Mouse (Mus musculus) kidney, embryonic 16.5 days (tissue): ENCODE results near the gene Cttn. TPM values are rescaled to one million over a fixed set of nuclear protein-coding genes. Genes with fewer than 3 reads are reported as not detected.

ENCODE experiments used
- ATAC-seq: fragments of 200-750 bp; cut with Nextera tagmentation; 2 replicates; pipeline ENCODE4 v1.8.0; 2017; ENCODE audit warnings: moderate TSS enrichment; ENCODE audit not compliant: low FRiP score, low TSS enrichment
- H3K27ac ChIP-seq: fragments of 300-500 bp; sonication (generic); 2 replicates; pipeline ENCODE4 v1.5.1; 2014; ENCODE audit warnings: low read length
- H3K27me3 ChIP-seq: fragments of 300-500 bp; sonication (generic); 2 replicates; pipeline ENCODE4 v1.6.1; 2014; ENCODE audit warnings: low read length, control low read depth, mixed read lengths; ENCODE audit not compliant: insufficient read depth
- H3K36me3 ChIP-seq: fragments of 300-500 bp; sonication (generic); 2 replicates; pipeline ENCODE4 v1.6.1; 2014; ENCODE audit warnings: low read length, control low read depth, mixed read lengths; ENCODE audit not compliant: insufficient read depth
- H3K4me1 ChIP-seq: fragments of 300-500 bp; sonication (generic); 2 replicates; pipeline ENCODE4 v1.6.1; 2014; ENCODE audit warnings: low read length, control low read depth, mixed read lengths; ENCODE audit not compliant: insufficient read depth
- H3K4me2 ChIP-seq: fragments of 300-500 bp; sonication (generic); replicated peaks from 2 replicates; pipeline ENCODE4 v1.6.1; 2014; ENCODE audit warnings: low read depth, low read length
- H3K4me3 ChIP-seq: fragments of 300-500 bp; sonication (generic); 2 replicates; pipeline ENCODE4 v1.5.1; 2014; ENCODE audit warnings: mild to moderate bottlenecking, low read length
- H3K9ac ChIP-seq: fragments of 300-500 bp; sonication (generic); replicated peaks from 2 replicates; pipeline ENCODE4 v1.6.1; 2014; ENCODE audit warnings: low read length
- H3K9me3 ChIP-seq: fragments of 300-500 bp; sonication (generic); 2 replicates; pipeline ENCODE4 v1.6.1; 2016; ENCODE audit warnings: low read length, control low read depth
- WGBS: fragments of 180-500 bp; shearing (Covaris S2); extraction: QIAGEN DNeasy Blood & Tissue Kit; methylation state at CpG from one replicate; pipeline ENCODE4 v1.1.7; 2014; 5-methylcytosine and 5-hydroxymethylcytosine counted together
- polyA plus RNA-seq: library from polyadenylated mRNA; unstranded; fragments of >200 nt; fragmentation: Nextera tagmentation; extraction: Ambion mirVana; gene quantifications from 2 replicates; pipeline ENCODE4 v1.2.1, GENCODE M21; 2015

Gene Cttn
- polyA plus RNA-seq, 1 experiment from 2014 or later: 199 TPM

DNA sequence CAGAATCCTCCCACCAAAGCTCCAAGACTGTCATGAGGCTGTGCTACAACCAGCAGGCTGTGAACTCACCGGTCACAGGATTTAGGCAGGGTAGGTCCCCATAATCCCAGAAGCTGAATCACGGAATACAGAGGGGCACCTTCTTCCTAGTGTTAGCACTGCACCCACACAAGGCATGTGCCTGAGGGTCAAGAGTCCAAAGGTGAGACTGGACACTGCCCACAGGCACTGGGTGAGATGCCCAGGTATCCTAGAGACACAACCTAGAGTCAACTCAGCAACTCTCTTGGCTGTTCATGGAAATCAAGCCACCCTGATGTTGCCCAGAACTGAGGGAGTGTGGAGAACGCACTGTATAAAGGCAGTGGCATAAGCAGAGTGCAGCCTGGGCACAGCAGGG is 44.2 kb downstream of the Cttn start:
- WGBS: 82% methylated on average over 3 of the region's 3 CpGs
- Histone ChIP-seq H3K4me3 (no peak overlapping the region), H3K27me3 (no peaks in the 10 kb centered on the region), H3K9ac (no peak overlapping the region), H3K27ac (no peak overlapping the region), H3K4me2 (no peak overlapping the region), H3K9me3 (peaks cover 5% of the 10 kb centered on the region; the same call in 1 of the 2 replicates), H3K4me1 (no peaks in the 10 kb centered on the region), H3K36me3 (no peaks in the 10 kb centered on the region)
- ATAC-seq: no peak

DNA sequence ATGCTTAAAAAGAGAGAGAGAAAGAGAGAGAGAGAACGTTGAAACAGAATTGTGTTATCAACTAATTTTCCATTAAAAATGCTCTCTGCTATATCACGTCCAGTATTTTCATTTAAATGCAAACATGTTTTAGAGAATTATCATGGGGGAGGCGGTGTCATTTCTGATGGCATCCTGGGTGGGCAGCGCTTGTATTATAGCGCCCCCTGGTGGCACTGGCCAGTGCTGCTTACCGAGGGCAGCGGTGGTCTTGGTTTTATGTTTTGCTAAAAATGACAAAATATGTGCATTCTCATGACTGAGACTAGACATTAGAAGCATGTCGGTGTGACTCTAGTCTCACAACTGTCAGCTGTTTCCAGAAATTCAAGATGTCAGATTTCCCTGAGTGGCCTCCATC is 44.9 kb downstream of the Cttn start:
- no peak overlapping the region for H3K4me3 ChIP-seq
- H3K27ac ChIP-seq: no peak overlapping the region
- H3K9me3 ChIP-seq: peaks cover 5% of the 10 kb centered on the region; the same call in 1 of the 2 replicates
- no peaks in the 10 kb centered on the region for H3K36me3 ChIP-seq
- H3K4me2 ChIP-seq: no peak overlapping the region
- ATAC-seq: no peak
- no peaks in the 10 kb centered on the region for H3K4me1 ChIP-seq
- WGBS: 7% methylated on average over 8 of the region's 8 CpGs
- H3K27me3 ChIP-seq: no peaks in the 10 kb centered on the region
- H3K9ac ChIP-seq: no peak overlapping the region

DNA sequence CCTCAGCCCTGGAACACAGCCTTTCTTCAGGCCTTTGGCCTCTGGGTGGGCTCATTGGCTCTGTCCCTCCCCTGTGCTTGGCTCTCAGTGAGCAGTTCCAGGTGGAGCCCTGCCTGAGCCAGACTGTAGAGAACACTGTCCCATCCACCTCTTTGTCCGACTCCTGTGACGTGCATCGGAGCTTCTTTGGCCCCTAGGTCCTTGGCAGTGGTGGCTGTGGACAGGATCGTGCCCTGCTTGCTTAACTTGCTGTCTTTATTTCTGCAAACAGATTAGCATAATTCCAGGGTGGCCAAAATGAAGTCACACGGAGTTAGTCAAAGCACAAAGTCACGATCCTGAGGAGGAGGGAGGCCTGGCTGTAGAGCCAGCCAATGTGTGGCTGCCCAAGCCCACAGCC is 49.3 kb downstream of the Cttn start:
- Histone ChIP-seq H3K4me1 (peaks cover 11% of the 10 kb centered on the region), H3K9ac (no peak overlapping the region), H3K4me3 (no peak overlapping the region), H3K27me3 (no peaks in the 10 kb centered on the region), H3K9me3 (no peaks in the 10 kb centered on the region), H3K4me2 (no peak overlapping the region), H3K27ac (no peak overlapping the region), H3K36me3 (no peaks in the 10 kb centered on the region)
- no peak for ATAC-seq
- 70% methylated on average over 6 of the region's 6 CpGs for WGBS

DNA sequence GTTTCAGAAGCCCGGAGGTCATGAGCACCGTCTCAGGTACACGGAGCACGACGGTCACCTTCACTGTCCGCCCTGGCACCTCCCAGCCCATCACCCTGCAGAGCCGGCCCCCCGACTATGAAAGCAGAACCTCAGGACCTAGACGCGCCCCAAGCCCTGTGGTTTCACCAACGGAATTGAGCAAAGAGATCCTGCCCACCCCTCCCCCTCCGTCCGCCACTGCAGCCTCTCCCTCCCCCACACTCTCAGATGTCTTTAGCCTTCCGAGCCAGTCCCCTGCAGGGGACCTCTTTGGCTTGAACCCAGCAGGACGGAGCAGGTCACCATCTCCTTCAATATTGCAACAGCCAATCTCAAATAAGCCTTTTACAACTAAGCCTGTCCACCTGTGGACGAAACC is 50.3 kb downstream of the Cttn start:
- WGBS: 23% methylated on average over 16 of the region's 16 CpGs
- ATAC-seq: no peak
- H3K27ac ChIP-seq: no peak overlapping the region
- no peaks in the 10 kb centered on the region for H3K9me3 ChIP-seq
- H3K27me3 ChIP-seq: no peaks in the 10 kb centered on the region
- no peaks in the 10 kb centered on the region for H3K36me3 ChIP-seq
- H3K4me2 ChIP-seq: no peak overlapping the region
- no peak overlapping the region for H3K9ac ChIP-seq
- no peak overlapping the region for H3K4me3 ChIP-seq
- H3K4me1 ChIP-seq: peaks cover 11% of the 10 kb centered on the region

DNA sequence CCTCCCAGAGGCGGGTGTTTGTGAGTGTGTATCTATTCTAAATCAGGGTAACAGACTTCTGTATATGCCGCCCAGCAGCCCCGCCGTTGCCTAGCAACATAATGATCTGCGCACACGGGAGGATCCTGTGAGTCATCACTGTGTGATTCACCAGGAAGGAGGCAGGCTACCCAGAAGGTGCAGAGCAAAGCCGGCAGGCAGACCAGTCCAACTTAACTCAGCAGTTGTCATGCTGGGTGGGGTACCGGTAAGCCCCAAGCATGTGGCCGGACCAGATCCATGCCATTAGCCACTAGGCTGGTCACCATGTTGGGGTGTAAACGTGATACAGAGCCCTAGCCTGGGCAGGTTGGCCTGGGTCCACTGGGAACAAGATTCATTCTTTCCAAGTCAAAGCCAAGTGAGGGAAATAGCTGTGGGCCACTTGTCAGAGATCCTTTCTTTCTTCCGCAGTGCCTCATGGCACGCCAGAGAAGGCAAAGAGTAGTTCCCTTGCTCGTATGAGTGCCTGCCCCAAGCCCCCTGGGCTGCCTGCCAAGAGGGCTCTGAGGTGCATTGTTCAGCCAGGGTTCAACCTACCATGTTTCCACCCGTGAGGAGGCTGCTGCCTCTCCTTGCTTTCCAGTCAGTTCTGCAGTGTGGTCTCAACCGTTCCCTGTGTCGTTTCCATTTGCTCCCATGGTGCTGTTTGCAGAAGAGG is 53.0 kb downstream of the Cttn start:
- no peaks in the 10 kb centered on the region for H3K36me3 ChIP-seq
- ATAC-seq: 0 out of 2 replicates have a peak, but pooled peaks have one; percentile 77
- 39% methylated on average over 16 of the region's 16 CpGs for WGBS
- H3K27me3 ChIP-seq: no peaks in the 10 kb centered on the region
- no peak overlapping the region for H3K27ac ChIP-seq
- no peak overlapping the region for H3K9ac ChIP-seq
- peaks cover 11% of the 10 kb centered on the region for H3K4me1 ChIP-seq
- H3K9me3 ChIP-seq: no peaks in the 10 kb centered on the region
- H3K4me3 ChIP-seq: no peak overlapping the region
- no peak overlapping the region for H3K4me2 ChIP-seq

DNA sequence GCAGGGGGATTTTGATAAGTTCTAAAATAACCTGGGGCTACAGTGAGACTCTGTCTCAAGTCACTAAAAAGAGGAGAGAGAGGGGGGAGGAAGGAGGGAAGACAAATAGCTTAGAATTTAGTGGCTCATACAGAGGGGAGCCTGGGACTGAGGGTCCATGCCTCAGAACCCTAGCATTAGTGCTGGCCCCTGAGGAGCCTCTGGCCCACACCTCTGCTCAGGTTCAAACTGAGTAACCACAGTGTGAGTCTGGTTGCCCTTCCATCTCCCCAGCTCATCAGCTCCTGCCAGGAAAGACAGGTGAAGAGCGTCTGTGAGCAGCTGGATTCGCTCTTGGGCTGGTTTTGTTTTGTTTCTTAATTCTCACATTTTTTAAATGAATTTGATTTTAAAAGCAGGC is 53.6 kb downstream of the Cttn start:
- H3K4me3 ChIP-seq: no peak overlapping the region
- H3K4me2 ChIP-seq: no peak overlapping the region
- peaks cover 14% of the 10 kb centered on the region for H3K4me1 ChIP-seq
- no peak overlapping the region for H3K27ac ChIP-seq
- no peaks in the 10 kb centered on the region for H3K27me3 ChIP-seq
- no peaks in the 10 kb centered on the region for H3K36me3 ChIP-seq
- H3K9me3 ChIP-seq: no peaks in the 10 kb centered on the region
- H3K9ac ChIP-seq: no peak overlapping the region
- ATAC-seq: no peak
- WGBS: 76% methylated on average over 2 of the region's 2 CpGs

DNA sequence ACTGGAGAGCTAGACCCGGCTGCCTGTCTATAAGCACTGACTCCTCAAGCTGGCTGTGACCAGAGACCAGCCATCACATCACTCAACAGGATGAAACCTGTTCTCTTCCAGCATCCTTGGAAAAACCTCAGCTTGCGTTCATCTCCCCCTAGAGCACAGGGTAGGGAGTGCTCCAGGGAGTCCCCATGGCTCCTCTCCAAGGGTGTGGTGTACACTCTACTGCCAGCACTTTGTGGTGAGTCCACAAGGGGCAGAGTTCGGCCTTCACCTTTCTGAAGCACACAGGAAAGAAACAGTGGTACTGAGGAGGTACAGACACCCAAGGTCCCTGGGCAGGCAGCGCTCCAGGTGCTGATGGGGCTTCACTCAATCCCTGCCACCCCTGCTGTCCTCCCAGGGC is 55.0 kb downstream of the Cttn start:
- WGBS: 79% methylated on average over 4 of the region's 4 CpGs
- no peaks in the 10 kb centered on the region for H3K9me3 ChIP-seq
- H3K4me3 ChIP-seq: no peak overlapping the region
- no peak for ATAC-seq
- H3K4me2 ChIP-seq: no peak overlapping the region
- H3K27ac ChIP-seq: no peak overlapping the region
- no peak overlapping the region for H3K9ac ChIP-seq
- peaks cover 18% of the 10 kb centered on the region for H3K4me1 ChIP-seq
- no peaks in the 10 kb centered on the region for H3K36me3 ChIP-seq
- no peaks in the 10 kb centered on the region for H3K27me3 ChIP-seq

DNA sequence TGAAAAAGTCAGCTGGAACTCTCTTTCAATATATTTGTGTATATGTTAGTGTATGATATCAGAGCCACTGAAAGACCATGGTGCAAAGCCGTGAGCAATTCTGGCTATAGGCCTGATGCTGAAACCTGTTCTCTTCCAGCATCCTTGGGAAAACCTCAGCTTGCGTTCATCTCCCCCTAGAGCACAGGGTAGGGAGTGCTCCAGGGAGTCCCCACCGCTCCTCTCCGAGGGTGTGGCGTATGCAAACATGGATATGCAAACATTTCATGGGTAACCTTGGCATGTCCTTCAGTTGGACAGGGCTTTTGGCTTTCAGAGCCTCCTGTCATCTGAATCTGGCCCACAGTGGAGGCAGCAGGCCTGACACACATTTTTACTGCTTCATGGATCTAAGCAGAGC is 56.2 kb downstream of the Cttn start:
- Histone ChIP-seq H3K9me3 (no peaks in the 10 kb centered on the region), H3K27ac (no peak overlapping the region), H3K27me3 (no peaks in the 10 kb centered on the region), H3K9ac (no peak overlapping the region), H3K36me3 (0 out of 2 replicates have a peak, but pooled peaks cover 4% of the 10 kb centered on the region), H3K4me2 (no peak overlapping the region), H3K4me3 (no peak overlapping the region), H3K4me1 (peaks cover 12% of the 10 kb centered on the region; the same call in 1 of the 2 replicates)
- ATAC-seq: no peak
- 75% methylated on average over 5 of the region's 5 CpGs for WGBS

DNA sequence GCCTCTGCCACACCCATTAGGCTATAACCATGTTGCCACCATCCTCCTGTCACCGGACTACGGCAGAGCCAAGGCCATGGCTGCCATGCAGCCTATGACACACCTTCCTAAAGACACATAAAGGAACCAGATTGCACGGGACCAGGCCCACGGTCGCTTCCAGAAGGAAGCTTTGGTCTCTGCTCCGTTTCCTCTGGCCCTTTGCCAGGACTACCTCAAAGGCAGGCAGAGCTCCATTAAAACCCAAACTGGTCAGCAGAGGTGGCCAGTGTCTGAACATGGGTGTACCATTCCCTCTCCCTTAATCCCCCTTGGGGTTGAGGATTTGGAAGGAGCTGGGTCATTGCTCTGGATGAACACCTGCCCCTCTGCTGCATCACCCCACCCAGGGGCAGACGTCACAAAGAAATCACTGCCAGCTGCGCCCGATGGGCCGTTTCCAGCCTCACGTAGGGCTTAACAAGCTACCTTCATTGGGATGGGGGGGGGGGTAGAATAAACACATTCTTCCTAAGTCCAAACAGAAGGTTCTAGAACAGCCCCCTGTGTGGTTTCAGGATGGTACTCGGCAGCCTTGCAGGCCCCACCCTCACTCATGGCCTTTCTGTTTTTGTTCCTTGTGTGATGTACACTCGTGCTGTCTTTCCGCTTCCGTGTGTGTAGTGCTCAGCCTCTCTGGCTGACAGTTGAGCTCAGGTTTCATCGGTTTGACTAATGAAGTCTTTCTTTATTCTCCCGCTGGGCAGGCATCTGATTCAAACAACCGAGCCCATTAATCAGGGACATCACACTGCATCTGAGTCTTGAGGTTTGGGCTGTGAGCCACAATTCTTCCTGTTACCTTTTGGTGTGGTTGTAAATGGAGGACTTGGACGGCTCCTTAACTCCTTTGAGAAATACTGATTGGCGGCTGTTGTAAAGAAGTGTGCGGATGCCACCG is 58.6 kb downstream of the Cttn start:
- Histone ChIP-seq H3K4me1 (peaks cover 7% of the 10 kb centered on the region; the same call in 1 of the 2 replicates), H3K9ac (no peak overlapping the region), H3K36me3 (0 out of 2 replicates have a peak, but pooled peaks cover 4% of the 10 kb centered on the region), H3K27me3 (no peaks in the 10 kb centered on the region), H3K27ac (no peak overlapping the region), H3K4me2 (no peak overlapping the region), H3K9me3 (no peaks in the 10 kb centered on the region), H3K4me3 (no peak overlapping the region)
- WGBS: 35% methylated on average over 22 of the region's 22 CpGs
- ATAC-seq: no peak

DNA sequence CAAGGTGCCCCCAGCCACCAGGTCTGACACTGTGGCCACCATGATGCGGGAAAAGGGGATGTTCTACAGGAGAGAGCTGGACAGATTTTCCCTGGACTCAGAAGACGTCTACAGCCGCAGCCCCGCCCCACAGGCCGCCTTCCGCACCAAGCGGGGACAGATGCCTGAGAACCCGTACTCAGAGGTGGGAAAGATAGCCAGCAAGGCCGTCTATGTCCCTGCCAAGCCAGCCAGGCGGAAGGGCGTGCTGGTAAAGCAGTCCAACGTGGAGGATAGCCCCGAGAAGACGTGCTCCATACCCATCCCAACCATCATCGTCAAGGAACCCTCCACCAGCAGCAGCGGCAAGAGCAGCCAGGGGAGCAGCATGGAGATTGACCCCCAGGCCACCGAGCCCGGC is 61.1 kb downstream of the Cttn start:
- Histone ChIP-seq H3K4me1 (peaks cover 7% of the 10 kb centered on the region; the same call in 1 of the 2 replicates), H3K27ac (no peak overlapping the region), H3K36me3 (0 out of 2 replicates have a peak, but pooled peaks cover 4% of the 10 kb centered on the region), H3K27me3 (no peaks in the 10 kb centered on the region), H3K4me3 (no peak overlapping the region), H3K9me3 (no peaks in the 10 kb centered on the region), H3K9ac (no peak overlapping the region), H3K4me2 (no peak overlapping the region)
- 75% methylated on average over 18 of the region's 18 CpGs for WGBS
- ATAC-seq: no peak; the same call in 1 of the 2 replicates
